Mouse (Mus musculus) E14TG2a.4 (cell line): ENCODE measurements around the gene Gucy2d.

Experiments used
- CTCF ChIP-seq: conservative IDR thresholded peaks from 2 replicates; pipeline ENCODE4 v1.5.1; 2014; ENCODE audit warnings: low read length
- NANOG ChIP-seq: IDR thresholded peaks from 2 replicates; pipeline ENCODE4 v1.6.1; 2014; ENCODE audit warnings: borderline replicate concordance, low read length, mixed read lengths

DNA sequence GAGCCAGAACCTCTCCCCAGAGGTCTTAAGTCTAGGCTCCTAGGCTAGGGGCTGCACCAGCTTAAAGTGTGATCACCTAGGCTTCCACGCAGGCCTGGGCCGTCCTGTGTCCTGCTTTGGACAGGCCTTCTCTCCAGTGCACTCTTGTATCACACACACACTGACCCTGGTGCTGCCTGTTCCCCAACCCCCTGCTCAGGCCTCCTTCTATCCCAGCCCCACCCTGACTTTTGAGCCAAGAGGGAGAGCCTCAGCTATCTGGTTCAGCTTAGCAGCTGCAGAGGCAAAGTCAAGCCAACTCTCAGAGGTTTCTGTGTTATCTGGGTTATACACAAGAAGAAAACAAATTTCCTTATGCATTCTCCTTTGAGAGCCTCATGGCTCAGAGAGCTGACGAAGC, 60.3 kb downstream of the Gucy2d start:
- TF ChIP-seq CTCF (no peak), NANOG (no peak)
